Mouse (Mus musculus): ENCODE measurements around the gene Trim67. TPM values are rescaled to one million over a fixed set of nuclear protein-coding genes. Genes with fewer than 3 reads are reported as not detected.

Gene Trim67
- polyA plus RNA-seq, 1 experiment = 0.30 TPM

DNA sequence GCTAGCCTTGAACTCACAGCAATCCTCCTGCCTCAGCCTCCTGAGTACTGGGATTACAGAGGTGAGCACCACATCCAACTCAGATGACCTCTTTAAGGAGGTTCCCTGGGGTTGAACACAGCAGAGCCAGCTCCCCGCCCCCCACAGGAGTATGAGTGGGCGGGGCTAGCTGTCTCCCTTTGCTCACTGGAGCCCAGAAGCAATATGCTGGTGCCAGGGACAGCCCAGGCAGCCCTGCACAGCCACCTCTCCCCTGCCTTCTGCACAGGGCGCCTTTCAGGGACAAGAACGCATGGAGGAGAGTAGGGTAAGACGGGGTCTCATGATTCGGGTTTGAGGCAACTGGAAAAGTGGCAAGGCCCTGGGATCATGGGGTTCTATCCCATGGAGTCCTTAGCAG lies 38.6 kb downstream of the Trim67 start:
- peaks cover 8% of the 10 kb centered on the region for H3K4me1 ChIP-seq (ENCODE audit: control insufficient read depth, insufficient read depth, low read length)
- H3K27ac ChIP-seq (ENCODE audit: insufficient read depth, low read depth, low read length) = no peak overlapping the region
- H3K27me3 ChIP-seq (replicated peaks; ENCODE audit: control insufficient read depth, insufficient read depth, low read length) = no peaks in the 10 kb centered on the region
- no peaks in the 10 kb centered on the region for H3K36me3 ChIP-seq (ENCODE audit: control insufficient read depth, insufficient read depth, low read length)
- no peak overlapping the region for H3K4me3 ChIP-seq (ENCODE audit: insufficient read depth, low read depth, low read length)
- 85% methylated on average over 6 of the region's 6 CpGs for WGBS
- TF ChIP-seq POLR2A (IDR thresholded peaks at IDR 0.05; ENCODE audit: low read depth, low read length) (no peak), CTCF (conservative IDR thresholded peaks at IDR 0.05; ENCODE audit: insufficient read depth, insufficient read length, low read depth, low read length) (no peak)
- no peak for DNase-seq

- Histone ChIP-seq H3K27me3 (replicated peaks; ENCODE audit: control insufficient read depth, insufficient read depth, low read length) (no peaks in the 10 kb centered on the region), H3K4me3 (ENCODE audit: insufficient read depth, low read depth, low read length) (no peak overlapping the region), H3K36me3 (ENCODE audit: control insufficient read depth, insufficient read depth, low read length) (no peaks in the 10 kb centered on the region), H3K4me1 (ENCODE audit: control insufficient read depth, insufficient read depth, low read length) (peaks cover 6% of the 10 kb centered on the region), H3K27ac (ENCODE audit: insufficient read depth, low read depth, low read length) (no peak overlapping the region)
- TF ChIP-seq CTCF (conservative IDR thresholded peaks at IDR 0.05; ENCODE audit: insufficient read depth, insufficient read length, low read depth, low read length) (no peak), POLR2A (IDR thresholded peaks at IDR 0.05; ENCODE audit: low read depth, low read length) (no peak)
- no peak for DNase-seq
- WGBS = 88% methylated on average over 6 of the region's 6 CpGs
Observed at GRCm38 (mm10) chr8:124831941-124832340, 39.0 kb downstream of the Trim67 start.

DNA sequence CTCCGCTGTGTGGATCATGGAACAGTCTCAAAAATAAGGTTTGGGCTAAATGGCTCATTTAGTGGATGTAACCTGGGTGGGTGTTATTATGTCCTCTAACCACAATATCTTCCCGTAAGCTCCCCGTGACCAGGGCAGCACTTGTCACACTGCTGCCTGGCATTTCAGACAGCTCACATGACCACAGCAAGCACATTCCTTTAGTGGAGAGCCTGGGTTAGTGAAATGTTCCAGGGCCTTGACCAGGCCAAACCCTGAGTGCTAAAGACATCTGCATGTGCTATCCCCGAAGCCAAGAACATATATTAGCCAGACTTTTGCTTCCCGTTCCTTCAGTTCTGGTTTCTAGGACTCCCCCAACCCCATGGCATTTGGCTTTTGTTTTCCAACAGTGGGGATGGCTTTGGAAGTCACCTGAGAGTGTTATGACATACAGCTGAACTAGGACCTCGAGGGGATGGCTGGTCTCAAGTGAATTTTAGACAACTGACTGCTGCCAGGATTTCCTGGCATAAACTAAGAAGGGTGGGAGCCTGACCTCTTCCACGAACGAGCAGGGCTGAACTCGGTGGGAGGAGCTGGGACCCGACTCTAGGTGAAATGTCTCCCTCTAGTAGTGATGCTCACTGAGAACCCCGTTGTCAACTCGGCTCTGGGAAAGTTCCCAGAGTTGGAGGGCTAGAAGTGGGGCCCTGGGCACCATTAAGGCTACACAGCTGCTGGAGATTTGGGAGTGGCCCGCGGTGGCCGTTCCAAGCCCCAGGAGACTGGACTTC lies 40.7 kb downstream of the Trim67 start:
- 21% methylated on average over 15 of the region's 15 CpGs for WGBS
- Histone ChIP-seq H3K4me3 (ENCODE audit: insufficient read depth, low read depth, low read length) (no peak overlapping the region), H3K27me3 (replicated peaks; ENCODE audit: control insufficient read depth, insufficient read depth, low read length) (no peaks in the 10 kb centered on the region), H3K27ac (ENCODE audit: insufficient read depth, low read depth, low read length) (no peak overlapping the region), H3K4me1 (ENCODE audit: control insufficient read depth, insufficient read depth, low read length) (0 out of 2 replicates have a peak, but pooled peaks cover 2% of the 10 kb centered on the region), H3K36me3 (ENCODE audit: control insufficient read depth, insufficient read depth, low read length) (no peaks in the 10 kb centered on the region)
- TF ChIP-seq POLR2A (IDR thresholded peaks at IDR 0.05; ENCODE audit: low read depth, low read length) (no peak), CTCF (conservative IDR thresholded peaks at IDR 0.05; ENCODE audit: insufficient read depth, insufficient read length, low read depth, low read length) (no peak)
- no peak for DNase-seq

GRCm38 (mm10) chr8:124835848-124836247 lies 43.0 kb downstream of the Trim67 start:
- Histone ChIP-seq H3K36me3 (ENCODE audit: control insufficient read depth, insufficient read depth, low read length) (no peaks in the 10 kb centered on the region; the same call in none of the 2 replicates), H3K27ac (ENCODE audit: insufficient read depth, low read depth, low read length) (no peak overlapping the region), H3K27me3 (replicated peaks; ENCODE audit: control insufficient read depth, insufficient read depth, low read length) (no peaks in the 10 kb centered on the region), H3K4me3 (ENCODE audit: insufficient read depth, low read depth, low read length) (no peak overlapping the region), H3K4me1 (ENCODE audit: control insufficient read depth, insufficient read depth, low read length) (0 out of 2 replicates have a peak, but pooled peaks cover 2% of the 10 kb centered on the region)
- DNase-seq = no peak
- TF ChIP-seq POLR2A (IDR thresholded peaks at IDR 0.05; ENCODE audit: low read depth, low read length) = no peak
- no peak for TF ChIP-seq CTCF (conservative IDR thresholded peaks at IDR 0.05; ENCODE audit: insufficient read depth, insufficient read length, low read depth, low read length)

DNA sequence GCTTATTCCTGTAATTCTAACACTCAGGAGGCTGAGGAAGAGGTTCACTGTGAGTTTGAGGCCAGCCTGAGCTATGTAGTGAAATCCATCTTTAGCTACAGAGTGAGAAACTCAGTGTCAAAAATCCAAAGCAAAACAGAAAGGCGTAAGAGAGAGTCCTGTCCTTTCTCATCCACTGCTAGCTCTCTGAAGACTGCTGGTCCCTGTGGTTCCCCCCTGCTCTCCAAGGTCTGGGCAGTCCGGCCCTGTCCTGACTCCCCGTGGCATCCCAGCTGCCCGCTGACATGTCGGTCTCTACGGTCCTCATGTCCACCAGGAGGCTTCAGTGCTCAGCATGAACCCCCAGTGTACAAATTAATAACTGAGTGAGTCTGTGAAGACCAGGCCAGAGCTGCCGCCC lies 43.4 kb downstream of the Trim67 start:
- Histone ChIP-seq H3K27me3 (replicated peaks; ENCODE audit: control insufficient read depth, insufficient read depth, low read length) (no peaks in the 10 kb centered on the region), H3K36me3 (ENCODE audit: control insufficient read depth, insufficient read depth, low read length) (no peaks in the 10 kb centered on the region; the same call in none of the 2 replicates), H3K4me1 (ENCODE audit: control insufficient read depth, insufficient read depth, low read length) (0 out of 2 replicates have a peak, but pooled peaks cover 2% of the 10 kb centered on the region), H3K27ac (ENCODE audit: insufficient read depth, low read depth, low read length) (no peak overlapping the region), H3K4me3 (ENCODE audit: insufficient read depth, low read depth, low read length) (no peak overlapping the region)
- DNase-seq = no peak
- TF ChIP-seq POLR2A (IDR thresholded peaks at IDR 0.05; ENCODE audit: low read depth, low read length) = no peak
- 89% methylated on average over 7 of the region's 7 CpGs for WGBS

GRCm38 (mm10) chr8:124836907-124837306 lies 44.0 kb downstream of the Trim67 start:
- Histone ChIP-seq H3K27me3 (replicated peaks; ENCODE audit: control insufficient read depth, insufficient read depth, low read length) (no peaks in the 10 kb centered on the region), H3K27ac (ENCODE audit: insufficient read depth, low read depth, low read length) (no peak overlapping the region), H3K4me3 (ENCODE audit: insufficient read depth, low read depth, low read length) (no peak overlapping the region), H3K36me3 (ENCODE audit: control insufficient read depth, insufficient read depth, low read length) (no peaks in the 10 kb centered on the region; the same call in none of the 2 replicates), H3K4me1 (ENCODE audit: control insufficient read depth, insufficient read depth, low read length) (0 out of 2 replicates have a peak, but pooled peaks cover 2% of the 10 kb centered on the region)
- WGBS = 74% methylated on average over 2 of the region's 2 CpGs
- DNase-seq = no peak
- no peak for TF ChIP-seq POLR2A (IDR thresholded peaks at IDR 0.05; ENCODE audit: low read depth, low read length)
- no peak for TF ChIP-seq CTCF (conservative IDR thresholded peaks at IDR 0.05; ENCODE audit: insufficient read depth, insufficient read length, low read depth, low read length)

DNA sequence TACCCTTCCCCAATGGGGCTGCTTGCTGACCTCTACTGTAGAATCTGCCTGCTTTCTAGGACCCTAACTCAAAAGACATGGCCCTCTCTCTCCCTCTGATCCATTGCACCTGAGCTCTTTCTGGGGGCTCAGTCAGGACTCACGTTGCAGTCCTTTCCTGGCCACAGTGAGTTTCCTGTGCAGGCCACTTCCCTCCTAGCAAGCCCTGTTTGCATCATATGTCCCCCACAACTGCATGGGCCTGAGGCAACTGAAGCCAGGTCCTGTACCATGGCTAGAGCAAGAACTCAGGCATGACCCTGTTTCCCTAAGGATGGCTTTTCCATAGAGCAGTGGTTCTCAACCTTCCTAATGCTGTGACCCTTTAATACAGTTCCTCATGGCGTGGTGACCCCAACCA lies 45.1 kb downstream of the Trim67 start:
- DNase-seq = no peak
- 74% methylated on average over 2 of the region's 2 CpGs for whole genome bisulfite sequencing
- Histone ChIP-seq H3K4me3 (ENCODE audit: insufficient read depth, low read depth, low read length) (no peak overlapping the region), H3K27me3 (replicated peaks; ENCODE audit: control insufficient read depth, insufficient read depth, low read length) (no peaks in the 10 kb centered on the region), H3K27ac (ENCODE audit: insufficient read depth, low read depth, low read length) (no peak overlapping the region), H3K4me1 (ENCODE audit: control insufficient read depth, insufficient read depth, low read length) (0 out of 2 replicates have a peak, but pooled peaks cover 2% of the 10 kb centered on the region), H3K36me3 (ENCODE audit: control insufficient read depth, insufficient read depth, low read length) (no peaks in the 10 kb centered on the region; the same call in none of the 2 replicates)
- no peak for TF ChIP-seq POLR2A (IDR thresholded peaks at IDR 0.05; ENCODE audit: low read depth, low read length)
- TF ChIP-seq CTCF (conservative IDR thresholded peaks at IDR 0.05; ENCODE audit: insufficient read depth, insufficient read length, low read depth, low read length) = no peak

All from kidney, adult 2 months (tissue).